Mouse (Mus musculus): ENCODE measurements around the gene Nr6a1.

DNA sequence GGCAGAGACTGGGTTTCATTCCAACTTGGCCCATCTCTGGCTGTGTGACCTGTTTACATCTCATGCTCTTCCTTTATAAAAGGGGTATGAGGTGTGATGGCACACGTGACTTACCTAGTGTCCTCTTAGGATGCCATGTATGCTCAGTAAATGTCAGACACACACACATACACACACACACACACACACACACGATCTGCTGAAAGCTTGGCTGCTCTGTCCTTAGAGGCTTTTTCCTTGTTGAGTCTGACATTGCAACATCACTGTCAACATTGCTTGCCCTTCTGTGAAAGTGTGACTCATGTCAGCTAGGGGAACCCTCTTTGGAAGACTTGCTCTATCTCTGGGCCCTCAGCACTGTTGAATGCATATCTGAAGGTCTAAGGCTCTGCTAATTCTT, 210.1 kb downstream of the Nr6a1 start:
- TF ChIP-seq CTCF (IDR thresholded peaks at IDR 0.05; ENCODE audit: low read depth) (no peak), EP300 (IDR thresholded peaks at IDR 0.05; ENCODE audit: low read depth) (no peak)
